1 mouse cellular context compared by ENCODE assay signal in the genomic region with DNA sequence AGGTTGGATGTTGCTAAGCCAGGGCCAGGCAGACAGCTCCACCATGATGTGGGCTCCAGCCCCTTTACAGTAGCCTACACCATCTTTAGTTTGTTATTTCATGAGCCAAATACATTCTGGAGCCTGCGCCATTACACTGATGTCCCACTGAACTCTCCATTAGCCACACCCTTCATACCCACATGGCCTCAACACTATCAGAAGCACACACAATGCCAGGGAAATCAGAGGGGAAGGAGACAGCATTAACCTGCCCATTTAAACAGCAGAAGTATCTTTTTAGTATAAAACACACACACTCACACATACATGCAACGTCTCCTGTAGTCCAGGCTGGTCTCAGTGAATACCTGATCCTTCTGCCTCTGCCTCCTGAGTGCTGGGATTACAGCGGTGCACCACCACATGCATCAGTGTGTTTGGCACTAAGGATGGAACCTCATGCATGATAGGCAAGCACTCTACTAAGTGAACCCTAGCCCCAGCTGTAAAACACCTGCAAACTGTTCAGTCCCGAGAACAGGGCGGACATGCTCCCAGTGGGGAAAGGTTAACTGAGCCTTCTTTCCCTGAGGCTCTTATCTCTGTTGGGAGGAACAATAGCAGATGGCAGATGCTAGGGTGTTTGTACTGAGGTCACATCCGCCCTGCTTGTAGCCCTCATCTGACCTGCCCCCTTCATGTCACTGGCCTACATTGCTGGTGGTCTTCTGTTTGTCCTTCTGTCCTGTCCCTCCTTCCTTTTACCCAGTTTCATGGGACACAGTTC.
TF ChIP-seq lines count a peak whose summit lies in the region.

No protein-coding gene starts in this region.

TF ChIP-seq in MEL, 35 proteins besides CTCF, POLR2A, EP300 and RAD21 (continued from another document):
- TF ChIP-seq SMC3 (IDR thresholded peaks at IDR 0.05; ENCODE audit: low read depth, low read length) (0 out of 2 replicates have a peak, but pooled peaks have one; percentile 3), CHD1 (IDR thresholded peaks at IDR 0.05; ENCODE audit: low read depth, low read length) (no peak), MAZ (IDR thresholded peaks at IDR 0.05; ENCODE audit: low read depth, low read length) (no peak), TAL1 (IDR thresholded peaks at IDR 0.05; ENCODE audit: low read length) (peak; percentile 9; the same call in 1 of the 2 replicates), RCOR1 (IDR thresholded peaks at IDR 0.05; ENCODE audit: low read depth, low read length) (peak; percentile 41; the same call in 1 of the 2 replicates), ZNF384 (IDR thresholded peaks at IDR 0.05; ENCODE audit: low read depth, low read length) (no peak), MXI1 (IDR thresholded peaks at IDR 0.05; ENCODE audit: low read depth, low read length) (peak; percentile 64; the same call in 1 of the 2 replicates), TCF12 (IDR thresholded peaks at IDR 0.05; ENCODE audit: low read depth, low read length) (peak; percentile 43; the same call in 1 of the 2 replicates), ELF1 (IDR thresholded peaks at IDR 0.05; ENCODE audit: low read depth, low read length) (no peak), UBTF (IDR thresholded peaks at IDR 0.05; ENCODE audit: borderline replicate concordance, insufficient read depth, low read depth, low read length) (no peak), JUND (IDR thresholded peaks at IDR 0.05; ENCODE audit: low read depth, low read length) (no peak), MAFK (IDR thresholded peaks at IDR 0.05; ENCODE audit: borderline replicate concordance, low read depth, low read length) (no peak), GABPA (IDR thresholded peaks at IDR 0.05; ENCODE audit: low read depth, low read length) (no peak), NRF1 (IDR thresholded peaks at IDR 0.05; ENCODE audit: insufficient read depth, low read depth, low read length, poor library complexity, severe bottlenecking) (no peak), CHD2 (IDR thresholded peaks at IDR 0.05; ENCODE audit: low read length) (no peak)
